Mouse (Mus musculus) stomach, adult 2 months (tissue): ENCODE results near the gene Polr2m. TPM values are rescaled to one million over a fixed set of nuclear protein-coding genes. Genes with fewer than 3 reads are reported as not detected.

ENCODE experiments used
- polyA plus RNA-seq: library from polyadenylated mRNA; depleted of rRNA; stranded (reverse); fragments of >200 nt; gene quantifications from 2 replicates; pipeline ENCODE4 v1.2.3, GENCODE M21; 2012; rRNA removed

Gene Polr2m
- 569 and 1,340 TPM in 2 replicates for polyA plus RNA-seq

DNA sequence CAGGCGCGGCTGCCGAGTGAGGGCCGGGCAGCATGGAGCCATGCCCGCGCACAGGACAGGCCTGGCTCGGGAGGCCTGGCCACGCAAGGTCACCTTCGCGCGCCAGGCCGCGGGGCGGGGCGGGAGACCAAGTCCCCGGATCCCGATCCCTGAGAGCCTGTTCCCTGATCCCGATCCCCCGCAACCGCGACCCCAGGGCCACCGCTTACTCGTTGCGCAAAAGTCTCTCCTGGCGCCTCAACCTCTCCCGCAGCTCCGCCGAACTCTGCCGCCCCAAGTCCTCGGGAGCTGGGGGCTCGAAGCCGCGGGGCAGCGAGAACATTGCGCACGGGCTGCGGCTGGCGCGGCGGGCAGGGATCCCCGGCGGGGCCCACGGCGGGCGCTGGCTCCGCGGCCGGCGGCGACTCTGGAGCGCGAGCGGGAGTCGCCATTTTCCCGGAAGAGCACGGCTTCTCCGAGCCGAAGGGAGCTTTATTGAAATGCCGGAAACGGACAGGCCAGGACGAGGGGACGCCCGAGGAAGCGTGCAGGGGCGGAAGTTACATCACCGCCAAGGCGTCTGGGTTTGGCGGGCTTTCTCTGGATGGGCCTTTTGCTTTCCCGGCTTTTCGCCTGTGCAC, at the start of gene Polr2m:
Gene Polr2m (minus strand): TSS at position 461 of the 620 bp plus-strand sequence.

Other genes starting within 250 kb of the Polr2m start
- 2.2 and 3.7 TPM in 2 replicates for gene Myzap, start 106.4 kb upstream of the Polr2m start, polyA plus RNA-seq